Mouse (Mus musculus) embryonic facial prominence, embryonic 11.5 days (tissue): ENCODE measurements around the gene Trim25. TPM values are rescaled to one million over a fixed set of nuclear protein-coding genes. Genes with fewer than 3 reads are reported as not detected.

ENCODE experiments used
- ATAC-seq: fragments of 200-750 bp; cut with Nextera tagmentation; replicated peaks from 2 replicates; pipeline ENCODE4 v1.8.0; 2017; ENCODE audit warnings: low read depth; ENCODE audit not compliant: insufficient number of reproducible peaks, low FRiP score, low TSS enrichment
- DNase-seq: peaks from one replicate; pipeline ENCODE4 v3.0.0-alpha.2; 2015; ENCODE audit warnings: low spot score
- H3K27ac ChIP-seq: fragments of 300-500 bp; sonication (generic); replicated peaks from 2 replicates; pipeline ENCODE4 v1.5.1; 2014; ENCODE audit warnings: mild to moderate bottlenecking, low read depth, low read length, control low read depth
- H3K27me3 ChIP-seq: fragments of 300-500 bp; sonication (generic); 2 replicates; pipeline ENCODE4 v1.6.1; 2014; ENCODE audit warnings: mild to moderate bottlenecking, low read length, moderate library complexity, mixed read lengths; ENCODE audit not compliant: control insufficient read depth, insufficient read depth
- H3K36me3 ChIP-seq: fragments of 300-500 bp; sonication (generic); replicated peaks from 2 replicates; pipeline ENCODE4 v1.6.1; 2014; ENCODE audit warnings: low read depth, mild to moderate bottlenecking, low read length, moderate library complexity, mixed read lengths; ENCODE audit not compliant: control insufficient read depth, insufficient read depth
- H3K4me1 ChIP-seq: fragments of 300-500 bp; sonication (generic); 2 replicates; pipeline ENCODE4 v1.6.1; 2014; ENCODE audit warnings: low read length, mixed read lengths; ENCODE audit not compliant: control insufficient read depth, insufficient read depth
- H3K4me2 ChIP-seq: fragments of 300-500 bp; sonication (generic); 2 replicates; pipeline ENCODE4 v1.6.1; 2014; ENCODE audit warnings: low read depth, mild to moderate bottlenecking, control low read depth, low read length, moderate library complexity
- H3K4me3 ChIP-seq: fragments of 300-500 bp; sonication (generic); 2 replicates; pipeline ENCODE4 v1.5.1; 2014; ENCODE audit warnings: low read depth, low read length, control low read depth
- H3K9ac ChIP-seq: fragments of 300-500 bp; sonication (generic); replicated peaks from 2 replicates; pipeline ENCODE4 v1.6.1; 2014; ENCODE audit warnings: mild to moderate bottlenecking, control low read depth, low read length
- H3K9me3 ChIP-seq: fragments of 300-500 bp; sonication (generic); replicated peaks from 2 replicates; pipeline ENCODE4 v1.6.1; 2016; ENCODE audit warnings: mild to moderate bottlenecking, low read length, inconsistent platforms, mixed read lengths; ENCODE audit not compliant: control insufficient read depth
- WGBS: fragments of 180-500 bp; shearing (Covaris S2); extraction: QIAGEN DNeasy Blood & Tissue Kit; methylation state at CpG from one replicate; pipeline ENCODE4 v1.1.7; 2014; 5-methylcytosine and 5-hydroxymethylcytosine counted together
- polyA plus RNA-seq: library from polyadenylated mRNA; unstranded; fragments of >200 nt; fragmentation: Nextera tagmentation; extraction: Ambion mirVana; gene quantifications from 2 replicates; pipeline ENCODE4 v1.2.1, GENCODE M21; 2014

The Trim25 gene
- polyA plus RNA-seq, 1 experiment from 2014 or later, result 2.9 TPM

- H3K9ac ChIP-seq, result no peak overlapping the region
- no peaks in the 10 kb centered on the region for H3K36me3 ChIP-seq
- no peak overlapping the region for H3K4me3 ChIP-seq
- H3K27ac ChIP-seq, result no peak overlapping the region
- ATAC-seq, result no peak
- no peaks in the 10 kb centered on the region for H3K9me3 ChIP-seq
- H3K4me2 ChIP-seq, result no peak overlapping the region
- no peaks in the 10 kb centered on the region for H3K4me1 ChIP-seq
- no peaks in the 10 kb centered on the region for H3K27me3 ChIP-seq
- WGBS, result 82% methylated on average over 10 of the region's 10 CpGs
- DNase-seq, result no peak
Measured at GRCm38 (mm10) chr11:89027955-89028361, 28.8 kb downstream of the Trim25 start.

GRCm38 (mm10) chr11:89028871-89029405 is 29.8 kb downstream of the Trim25 start:
- no peaks in the 10 kb centered on the region for H3K27me3 ChIP-seq
- no peak for ATAC-seq
- DNase-seq, result no peak
- no peaks in the 10 kb centered on the region for H3K4me1 ChIP-seq
- 50% methylated on average over 10 of the region's 10 CpGs for WGBS
- H3K36me3 ChIP-seq, result no peaks in the 10 kb centered on the region
- no peak overlapping the region for H3K27ac ChIP-seq
- no peaks in the 10 kb centered on the region for H3K9me3 ChIP-seq
- H3K4me3 ChIP-seq, result no peak overlapping the region
- no peak overlapping the region for H3K4me2 ChIP-seq
- no peak overlapping the region for H3K9ac ChIP-seq

DNA sequence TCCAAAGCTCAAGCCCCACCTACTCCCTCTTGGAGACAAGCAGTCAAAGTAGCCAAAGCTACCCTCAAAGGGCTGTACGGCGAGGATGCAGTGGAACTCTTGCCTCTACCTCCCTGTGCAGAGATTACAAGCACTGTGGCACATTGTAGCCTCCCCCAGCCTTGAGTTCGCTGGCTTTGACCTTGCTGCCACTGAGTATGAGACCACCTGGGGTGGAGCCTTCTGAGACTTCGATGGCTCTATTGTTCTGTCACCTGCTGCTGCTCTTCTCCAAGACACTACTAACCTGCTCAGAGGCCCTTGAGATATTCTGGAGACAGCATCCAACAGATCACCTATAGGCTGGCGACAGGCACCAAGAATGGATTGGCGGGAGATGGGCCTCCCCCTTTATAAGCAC is 31.4 kb downstream of the Trim25 start:
- ATAC-seq, result no peak
- Histone ChIP-seq H3K27me3 (no peaks in the 10 kb centered on the region), H3K9me3 (no peaks in the 10 kb centered on the region), H3K4me3 (no peak overlapping the region), H3K9ac (no peak overlapping the region), H3K4me1 (no peaks in the 10 kb centered on the region), H3K36me3 (no peaks in the 10 kb centered on the region), H3K27ac (no peak overlapping the region), H3K4me2 (no peak overlapping the region)
- no peak for DNase-seq
- WGBS, result 79% methylated on average over 6 of the region's 6 CpGs

DNA sequence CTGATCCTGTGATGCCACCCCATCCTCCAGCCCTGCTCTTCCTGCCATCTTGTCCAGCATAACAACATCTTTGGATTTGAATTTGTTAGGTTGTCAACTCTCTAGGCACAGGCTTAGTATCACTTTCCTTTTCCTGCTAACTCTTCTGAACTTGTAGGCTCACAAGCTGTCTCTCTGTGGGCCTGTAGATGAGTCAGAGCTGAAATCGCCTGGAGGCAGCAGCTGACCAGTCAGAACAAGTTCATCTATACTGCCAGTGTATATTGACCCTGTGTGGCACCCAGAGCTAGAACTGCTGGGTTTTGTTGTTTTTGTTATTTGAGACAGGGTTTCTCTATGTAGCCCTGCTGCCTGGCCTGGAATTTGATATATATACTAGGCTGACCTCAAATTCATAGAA is 32.0 kb downstream of the Trim25 start:
- DNase-seq (no peak), ATAC-seq (no peak)
- Histone ChIP-seq H3K27me3 (no peaks in the 10 kb centered on the region), H3K27ac (no peak overlapping the region), H3K4me2 (no peak overlapping the region), H3K36me3 (no peaks in the 10 kb centered on the region), H3K9ac (no peak overlapping the region), H3K9me3 (no peaks in the 10 kb centered on the region), H3K4me3 (no peak overlapping the region), H3K4me1 (no peaks in the 10 kb centered on the region)
- WGBS, result 39% methylated on average over 1 of the region's 1 CpGs

DNA sequence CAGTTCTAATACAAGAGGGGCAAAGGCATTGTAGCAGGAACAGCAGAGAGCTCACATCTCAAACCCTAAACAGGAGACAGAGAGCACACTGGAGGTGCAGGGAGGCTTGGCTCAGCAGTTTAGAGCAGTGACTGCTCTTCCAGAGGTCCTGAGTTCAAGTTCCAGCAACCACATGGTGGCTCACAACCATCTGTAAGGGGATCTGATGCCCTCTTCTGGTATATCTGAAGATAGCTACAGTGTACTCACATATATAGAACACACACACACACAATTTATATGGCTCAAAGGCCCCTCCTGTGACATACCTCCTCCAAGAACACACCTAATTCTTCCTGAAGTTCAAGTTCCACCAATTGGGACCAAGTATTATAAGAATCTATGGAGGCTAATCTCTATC is 35.4 kb downstream of the Trim25 start:
- Histone ChIP-seq H3K9me3 (no peaks in the 10 kb centered on the region), H3K9ac (no peak overlapping the region), H3K36me3 (no peaks in the 10 kb centered on the region), H3K4me1 (no peaks in the 10 kb centered on the region), H3K4me2 (no peak overlapping the region), H3K27me3 (no peaks in the 10 kb centered on the region), H3K4me3 (no peak overlapping the region), H3K27ac (no peak overlapping the region)
- DNase-seq (no peak), ATAC-seq (no peak)

DNA sequence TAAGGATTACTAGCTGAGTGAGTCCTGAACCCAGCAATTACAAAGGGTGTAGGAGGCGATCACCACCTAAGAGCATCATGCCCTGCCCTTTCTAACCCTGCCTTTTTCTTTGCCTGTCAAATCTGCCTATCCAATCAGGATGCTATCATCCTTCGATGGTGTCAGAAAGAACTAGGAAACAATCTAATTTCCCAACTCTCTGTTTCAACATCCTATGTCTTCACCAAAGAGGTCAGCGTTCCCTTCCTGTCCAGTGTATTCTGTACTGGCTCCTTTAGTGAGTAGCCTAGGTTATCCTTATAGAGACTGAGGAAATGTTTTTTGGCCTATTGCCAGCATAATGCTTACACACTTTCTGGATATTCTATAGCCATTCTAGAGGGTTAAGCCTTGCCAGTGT is 36.4 kb downstream of the Trim25 start:
- DNase-seq, result no peak
- Histone ChIP-seq H3K4me2 (no peak overlapping the region), H3K27ac (no peak overlapping the region), H3K9me3 (no peaks in the 10 kb centered on the region), H3K4me3 (no peak overlapping the region), H3K4me1 (no peaks in the 10 kb centered on the region), H3K27me3 (no peaks in the 10 kb centered on the region), H3K9ac (no peak overlapping the region), H3K36me3 (0 out of 2 replicates have a peak, but pooled peaks cover 2% of the 10 kb centered on the region)
- ATAC-seq, result no peak
- WGBS, result 71% methylated on average over 3 of the region's 3 CpGs

GRCm38 (mm10) chr11:89038496-89038895 is 39.3 kb downstream of the Trim25 start:
- Histone ChIP-seq H3K4me1 (no peaks in the 10 kb centered on the region), H3K27ac (no peak overlapping the region), H3K9ac (no peak overlapping the region), H3K36me3 (0 out of 2 replicates have a peak, but pooled peaks cover 5% of the 10 kb centered on the region), H3K27me3 (no peaks in the 10 kb centered on the region), H3K9me3 (no peaks in the 10 kb centered on the region), H3K4me2 (no peak overlapping the region), H3K4me3 (no peak overlapping the region)
- DNase-seq, result no peak
- 92% methylated on average over 6 of the region's 6 CpGs for WGBS
- ATAC-seq, result no peak

DNA sequence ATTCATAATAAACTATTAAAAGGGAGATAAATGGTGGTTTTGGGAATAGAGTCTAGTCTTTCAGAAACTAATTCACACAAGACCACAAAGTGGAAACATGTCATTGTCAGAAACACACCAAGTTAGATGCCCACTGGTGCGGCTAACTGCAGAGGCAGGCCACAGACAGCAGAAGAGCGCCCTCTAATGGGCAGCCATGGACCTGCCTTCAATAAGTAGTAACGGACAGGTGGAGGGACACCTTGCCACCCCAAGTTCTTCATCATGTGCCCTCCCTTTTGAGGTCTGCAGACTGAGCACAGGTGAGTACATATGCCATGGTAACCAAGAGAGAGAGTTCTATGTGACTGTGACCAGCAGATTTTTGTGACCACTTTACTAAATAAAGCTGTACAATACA is 40.1 kb downstream of the Trim25 start:
- H3K36me3 ChIP-seq, result 0 out of 2 replicates have a peak, but pooled peaks cover 5% of the 10 kb centered on the region
- H3K27me3 ChIP-seq, result no peaks in the 10 kb centered on the region
- no peaks in the 10 kb centered on the region for H3K4me1 ChIP-seq
- 34% methylated on average over 3 of the region's 3 CpGs for WGBS
- DNase-seq (peak; percentile 43), ATAC-seq (no peak)
- H3K4me2 ChIP-seq, result no peak overlapping the region
- H3K9me3 ChIP-seq, result no peaks in the 10 kb centered on the region
- H3K9ac ChIP-seq, result no peak overlapping the region
- H3K4me3 ChIP-seq, result no peak overlapping the region
- H3K27ac ChIP-seq, result no peak overlapping the region
